Mouse (Mus musculus): Measurements from ENCODE around the gene Olfr231. TPM values are rescaled to one million over a fixed set of nuclear protein-coding genes. Genes with fewer than 3 reads are reported as not detected.

Gene Olfr231
- not detected in 2 replicates for polyA plus RNA-seq (2012; rRNA removed)

GRCm38 (mm10) chr1:174121062-174121461 lies at the start of gene Olfr231:
Gene Olfr231, minus strand, starts transcription at chr1:174121162.

DNA sequence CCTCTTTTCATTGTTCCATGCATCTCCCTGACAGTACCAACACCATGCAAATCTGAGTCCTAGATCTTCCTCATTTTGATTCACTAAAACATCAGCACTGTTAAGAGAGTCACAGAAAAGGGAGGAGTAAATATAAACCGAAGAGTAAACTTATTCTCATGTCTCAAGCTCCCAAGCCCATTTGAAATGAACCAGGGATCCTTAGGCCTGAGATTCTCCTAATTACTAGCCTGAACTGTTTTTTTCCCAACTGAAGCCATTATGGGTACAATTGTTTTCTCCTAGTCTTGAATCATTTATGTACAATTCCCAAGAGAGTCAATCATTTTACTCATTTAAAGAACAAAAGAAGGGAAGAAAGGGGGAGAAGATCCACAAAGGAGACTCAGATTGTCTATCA lies 34.4 kb upstream of the Olfr231 start, which contains the start of gene Olfr420:
TSS of gene Olfr420 (plus strand) at position 301 of the 400 bp plus-strand sequence.

GRCm38 (mm10) chr1:174131217-174131616 lies 10.3 kb upstream of the Olfr231 start, which contains the start of gene Olfr424:
Gene Olfr424, plus strand, starts transcription at chr1:174131517.

DNA sequence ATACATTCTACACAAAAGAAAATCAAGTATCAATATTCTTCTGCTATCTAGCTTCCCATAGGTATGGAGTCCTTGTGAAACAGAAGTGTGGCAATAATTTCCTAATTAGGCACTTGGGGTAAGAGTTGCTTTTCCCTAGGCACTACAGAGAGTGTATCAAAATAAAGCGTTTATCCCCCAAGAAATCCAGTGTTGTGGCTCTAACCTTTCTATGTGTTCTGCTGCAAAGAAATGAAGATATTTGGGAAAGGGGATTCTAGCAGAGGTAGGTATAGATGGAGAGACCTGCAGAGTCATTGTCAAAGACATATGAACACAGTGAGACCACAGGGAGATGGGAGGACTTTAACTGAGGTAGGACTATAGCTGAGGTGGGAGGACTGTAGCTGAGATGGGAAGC lies 24.4 kb downstream of the Olfr231 start, which contains the start of gene Olfr427:
TSS of gene Olfr427 (plus strand) at position 301 of the 400 bp plus-strand sequence.

DNA sequence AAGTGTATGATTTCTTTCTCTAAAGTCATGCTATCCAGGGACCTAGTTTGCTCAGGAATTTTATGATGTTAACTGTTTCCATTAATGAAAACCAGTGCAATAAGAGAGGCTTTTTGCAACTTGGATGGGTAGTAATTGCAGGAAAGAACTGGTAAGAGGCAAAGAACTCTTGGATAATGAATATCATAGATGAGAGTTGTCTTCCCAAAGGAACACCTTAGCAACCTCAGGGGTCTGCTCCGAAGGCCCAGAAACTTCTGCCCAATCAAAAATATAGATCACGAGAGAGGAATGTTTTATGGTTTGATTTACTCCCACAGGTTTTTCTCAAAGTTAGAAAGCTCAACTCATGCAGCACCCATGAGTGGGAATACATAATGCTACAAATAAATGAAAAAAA lies 36.9 kb downstream of the Olfr231 start, which contains the start of gene Olfr429:
TSS of gene Olfr429 (plus strand) at position 301 of the 400 bp plus-strand sequence.

GRCm38 (mm10) chr1:174066305-174066704 lies 54.7 kb downstream of the Olfr231 start, which contains the start of gene Olfr430:
Gene Olfr430, plus strand, starts transcription at chr1:174066605.

Other genes with a start within 250 kb of the Olfr231 start
- 0.36 and 0.41 TPM in 2 replicates for gene Ifi211, start 208.1 kb downstream of the Olfr231 start, polyA plus RNA-seq (2012; rRNA removed)
- gene Mndal, start 178.7 kb downstream of the Olfr231 start, polyA plus RNA-seq (2012; rRNA removed) = 2.8 and 4.0 TPM in 2 replicates
- gene Ifi203, start 178.5 kb downstream of the Olfr231 start, polyA plus RNA-seq (2012; rRNA removed) = 1.2 and 2.2 TPM in 2 replicates
- gene Ifi202b, start 138.4 kb downstream of the Olfr231 start, polyA plus RNA-seq (2012; rRNA removed) = not detected in 2 replicates
- 0.04 and 1.9 TPM in 2 replicates for gene Ifi205, start 89.4 kb downstream of the Olfr231 start, polyA plus RNA-seq (2012; rRNA removed)
- not detected in 2 replicates for gene Olfr433, start 80.5 kb downstream of the Olfr231 start, polyA plus RNA-seq (2012; rRNA removed)
- gene Olfr432, start 72.0 kb downstream of the Olfr231 start, polyA plus RNA-seq (2012; rRNA removed) = not detected in 2 replicates
- not detected in 2 replicates for gene Olfr430, start 54.6 kb downstream of the Olfr231 start, polyA plus RNA-seq (2012; rRNA removed)
- not detected in 2 replicates for gene Olfr429, start 36.8 kb downstream of the Olfr231 start, polyA plus RNA-seq (2012; rRNA removed)
- gene Olfr427, start 24.3 kb downstream of the Olfr231 start, polyA plus RNA-seq (2012; rRNA removed) = not detected in 2 replicates
- not detected in 2 replicates for gene Olfr424, start 10.4 kb upstream of the Olfr231 start, polyA plus RNA-seq (2012; rRNA removed)
- not detected in 2 replicates for gene Olfr420, start 34.5 kb upstream of the Olfr231 start, polyA plus RNA-seq (2012; rRNA removed)
- gene Spta1, start 51.6 kb upstream of the Olfr231 start, polyA plus RNA-seq (2012; rRNA removed) = 0.01 and 0.03 TPM in 2 replicates
- gene Olfr419, start 130.9 kb upstream of the Olfr231 start, polyA plus RNA-seq (2012; rRNA removed) = not detected in 2 replicates
- gene Mptx1, start 209.4 kb upstream of the Olfr231 start, polyA plus RNA-seq (2012; rRNA removed) = not detected in 2 replicates
- not detected in 2 replicates for gene Olfr417, start 244.0 kb upstream of the Olfr231 start, polyA plus RNA-seq (2012; rRNA removed)

Measured in central nervous system, embryonic 18 days (tissue).